Mouse (Mus musculus) ES-E14 (cell line): ENCODE results near the gene Disc1. TPM values are rescaled to one million over a fixed set of nuclear protein-coding genes. Genes with fewer than 3 reads are reported as not detected.

Source experiments
- DNase-seq: peaks from one replicate; pipeline ENCODE4 v3.0.0-alpha.2; 2013; ENCODE audit warnings: low read depth, low spot score
- H3K27ac ChIP-seq: 2 replicates; pipeline ENCODE4 v1.5.1; 2012; ENCODE audit warnings: low read depth, mild to moderate bottlenecking, low read length, moderate library complexity, mixed read lengths; ENCODE audit not compliant: poor library complexity, insufficient read depth, severe bottlenecking
- H3K36me3 ChIP-seq: 2 replicates; pipeline ENCODE4 v1.6.1; 2012; ENCODE audit warnings: mild to moderate bottlenecking, low read length, moderate library complexity, mixed read lengths; ENCODE audit not compliant: control insufficient read depth, poor library complexity, insufficient read depth, severe bottlenecking
- H3K4me1 ChIP-seq, 2 experiments: fragments of 150-350 bp in 1 of 2; sonication (generic) in 1 of 2; 2 replicates each; pipeline ENCODE4 v1.6.1; 2012; ENCODE audit warnings: low read length in 2 of 2, mild to moderate bottlenecking in 1 of 2, mixed read lengths in 1 of 2; ENCODE audit not compliant: control insufficient read depth in 2 of 2, insufficient read depth in 2 of 2, poor library complexity in 1 of 2
- H3K4me3 ChIP-seq, 2 experiments: fragments of 150-350 bp in 1 of 2; sonication (generic) in 1 of 2; 2 replicates each; pipeline ENCODE4 v1.5.1; 2012; ENCODE audit warnings: low read length in 2 of 2, low read depth in 1 of 2, mild to moderate bottlenecking in 1 of 2, mixed read lengths in 1 of 2; ENCODE audit not compliant: insufficient read depth in 1 of 2, poor library complexity in 1 of 2, severe bottlenecking in 1 of 2
- H3K9ac ChIP-seq: 2 replicates; pipeline ENCODE4 v1.6.1; 2012; ENCODE audit warnings: low read depth, mild to moderate bottlenecking, low read length, mixed read lengths; ENCODE audit not compliant: poor library complexity, insufficient read depth, severe bottlenecking
- H3K9me3 ChIP-seq: fragments of 150-350 bp; sonication (generic); 2 replicates; pipeline ENCODE4 v1.6.1; 2012; ENCODE audit warnings: low read depth, mild to moderate bottlenecking, low read length; ENCODE audit not compliant: control insufficient read depth, insufficient read depth
- CHD2 ChIP-seq: IDR thresholded peaks from 2 replicates; pipeline ENCODE4 v1.6.1; 2014; ENCODE audit warnings: mild to moderate bottlenecking, low read depth, low read length, inconsistent platforms
- HCFC1 ChIP-seq: IDR thresholded peaks from 2 replicates; pipeline ENCODE4 v1.6.1; 2012; ENCODE audit warnings: low read length, inconsistent platforms, borderline replicate concordance; ENCODE audit not compliant: insufficient read depth
- MAFK ChIP-seq: IDR thresholded peaks from 2 replicates; pipeline ENCODE4 v1.6.1; 2014; ENCODE audit warnings: mild to moderate bottlenecking, low read depth, low read length, inconsistent platforms; ENCODE audit not compliant: insufficient read depth
- ZC3H11A ChIP-seq: IDR thresholded peaks from 2 replicates; pipeline ENCODE4 v1.6.1; 2012; ENCODE audit warnings: low read depth, mild to moderate bottlenecking, inconsistent platforms, low read length, borderline replicate concordance
- ZNF384 ChIP-seq: IDR thresholded peaks from 2 replicates; pipeline ENCODE4 v1.6.1; 2012; ENCODE audit warnings: low read depth, low read length, inconsistent platforms
- in situ Hi-C, 2 experiments: fragments of 600-800 bp; cut with MboI; formaldehyde crosslinking; loops; one replicate each; pipeline ENCODE4 v1.15.1; 2025; ENCODE audit warnings: low sequenced_read_pairs in 2 of 2, inconsistent platforms in 1 of 2; ENCODE audit not compliant: unreplicated experiment in 2 of 2
- total RNA-seq: library from RNA; depleted of rRNA; stranded (reverse); fragments of 300-350 nt; gene quantifications from 2 replicates; pipeline ENCODE4 v1.2.3, GENCODE M21; 2012

Gene Disc1
- total RNA-seq, 1 experiment = 2.7 TPM

DNA sequence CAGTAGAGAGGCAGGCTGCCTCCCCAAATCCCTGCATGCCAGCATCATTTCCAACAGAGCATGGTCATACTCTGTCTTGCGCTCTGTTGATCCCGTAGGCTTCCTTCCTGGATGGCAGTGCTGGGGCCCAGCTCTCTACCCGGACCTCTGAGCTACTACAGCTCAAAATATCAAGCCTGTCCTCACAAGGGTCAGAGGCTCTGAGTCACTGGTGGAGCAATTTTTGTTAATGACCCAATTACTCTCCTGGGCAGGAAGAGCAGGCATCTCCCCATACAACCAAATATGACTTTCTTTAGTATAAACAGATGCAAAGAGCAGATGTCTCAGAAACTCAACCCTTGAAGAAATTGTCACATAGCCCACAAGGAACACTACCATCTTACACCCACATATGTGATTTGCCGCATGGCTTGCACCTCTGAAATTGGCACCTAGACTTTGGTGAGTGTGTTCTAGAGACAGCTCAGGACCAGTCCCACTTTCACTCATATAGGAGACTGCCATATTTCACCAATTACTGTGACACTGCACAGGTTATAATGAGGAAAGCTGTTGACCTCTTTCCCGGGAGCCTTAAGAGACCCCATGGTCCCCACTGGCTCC lies 176.6 kb downstream of the Disc1 start:
- TF ChIP-seq ZNF384 = no peak
- TF ChIP-seq HCFC1 = no peak
- TF ChIP-seq CHD2 = no peak
- TF ChIP-seq ZC3H11A = no peak
- TF ChIP-seq MAFK = no peak
- Histone ChIP-seq H3K36me3 (no peaks in the 10 kb centered on the region), H3K4me1 (no peaks in the 10 kb centered on the region), H3K27ac (no peak overlapping the region), H3K9ac (no peak overlapping the region), H3K9me3 (no peaks in the 10 kb centered on the region), H3K4me3 (no peak overlapping the region)
- in situ Hi-C loops = no loop called here
- no peak for DNase-seq

DNA sequence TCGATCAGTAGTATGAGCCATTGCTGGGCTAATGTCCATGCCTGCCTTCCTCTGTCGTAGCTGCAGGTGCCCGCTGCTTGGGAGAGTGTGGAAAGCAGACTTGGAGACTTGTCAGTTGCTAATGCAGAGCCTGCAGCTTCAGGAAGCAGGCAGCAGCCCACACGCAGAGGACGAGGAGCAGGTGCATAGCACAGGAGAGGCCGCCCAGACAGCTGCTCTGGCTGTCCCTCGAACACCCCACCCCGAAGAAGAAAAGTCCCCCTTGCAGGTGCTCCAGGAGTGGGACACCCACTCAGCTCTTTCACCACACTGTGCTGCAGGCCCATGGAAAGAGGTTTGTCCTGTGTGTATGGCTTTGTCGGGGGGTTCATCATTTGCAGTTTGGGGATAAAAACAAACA lies 178.7 kb downstream of the Disc1 start:
- DNase-seq = no peak
- in situ Hi-C loops = no loop called here
- no peaks in the 10 kb centered on the region for H3K4me1 ChIP-seq
- H3K27ac ChIP-seq = no peak overlapping the region
- no peak for TF ChIP-seq MAFK
- no peak for TF ChIP-seq HCFC1
- TF ChIP-seq ZNF384 = no peak
- no peak for TF ChIP-seq CHD2
- no peak for TF ChIP-seq ZC3H11A
- no peaks in the 10 kb centered on the region for H3K36me3 ChIP-seq
- no peak overlapping the region for H3K9ac ChIP-seq
- H3K9me3 ChIP-seq = no peaks in the 10 kb centered on the region
- no peak overlapping the region for H3K4me3 ChIP-seq

DNA sequence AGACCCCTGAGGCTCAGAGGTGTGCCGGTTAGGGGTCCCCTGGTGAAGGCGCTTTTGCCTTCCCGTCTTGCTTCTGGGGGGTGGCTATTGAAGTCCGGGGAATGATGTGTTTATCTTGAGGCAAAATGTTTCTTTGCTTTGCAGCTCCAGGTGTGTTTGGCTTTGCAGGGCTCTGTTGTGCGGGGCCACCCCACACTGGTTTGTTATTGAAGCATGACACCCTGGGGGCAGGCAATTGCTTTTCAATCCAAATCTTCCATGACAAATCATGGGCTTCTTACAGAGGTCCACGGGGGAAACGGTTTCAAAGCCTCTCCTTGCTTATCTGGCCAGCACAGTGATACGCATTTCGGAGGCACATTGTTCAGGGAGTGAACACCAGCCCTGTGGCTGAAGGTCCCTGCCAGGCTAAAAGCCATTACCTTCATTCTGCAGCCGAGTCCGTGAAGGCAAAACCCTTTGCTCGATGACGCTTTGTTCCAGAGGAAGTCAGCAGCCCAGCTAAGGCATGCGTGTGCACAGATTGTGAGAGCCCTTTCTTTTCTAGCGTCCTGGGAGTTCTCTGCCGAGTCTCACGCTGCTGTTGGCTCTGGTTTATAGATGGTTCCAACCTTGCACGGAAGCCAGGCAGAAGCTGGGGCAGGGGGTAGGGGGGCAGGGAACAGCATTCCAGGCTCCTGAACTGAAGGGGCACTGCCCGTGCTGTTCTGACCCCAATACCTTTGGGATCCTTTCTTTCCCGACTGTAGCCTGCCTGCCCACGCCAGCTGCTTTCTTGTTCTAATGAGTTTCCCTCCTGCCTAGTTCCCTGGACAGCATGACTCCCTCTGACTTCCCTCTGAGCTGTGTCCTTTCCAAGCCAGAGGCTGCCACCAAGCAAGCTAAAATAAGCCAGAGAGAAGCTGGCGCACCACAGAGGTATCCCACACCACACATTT lies 182.2 kb downstream of the Disc1 start:
- TF ChIP-seq ZC3H11A (no peak), HCFC1 (no peak), CHD2 (no peak), ZNF384 (no peak), MAFK (no peak)
- no peaks in the 10 kb centered on the region for H3K36me3 ChIP-seq
- DNase-seq = no peak
- H3K4me3 ChIP-seq = no peak overlapping the region
- H3K27ac ChIP-seq = no peak overlapping the region
- no peaks in the 10 kb centered on the region for H3K9me3 ChIP-seq
- H3K4me1 ChIP-seq = no peaks in the 10 kb centered on the region
- in situ Hi-C loops = no loop called here
- no peak overlapping the region for H3K9ac ChIP-seq

GRCm38 (mm10) chr8:125240763-125241162 lies 186.8 kb downstream of the Disc1 start:
- H3K27ac ChIP-seq = no peak overlapping the region
- H3K4me3 ChIP-seq = no peak overlapping the region
- no peaks in the 10 kb centered on the region for H3K36me3 ChIP-seq
- no peaks in the 10 kb centered on the region for H3K9me3 ChIP-seq
- in situ Hi-C loops = no loop called here
- no peaks in the 10 kb centered on the region; a peak in 1 of 4 replicates for H3K4me1 ChIP-seq
- TF ChIP-seq HCFC1 (no peak), ZNF384 (no peak), ZC3H11A (no peak), MAFK (no peak), CHD2 (no peak)
- H3K9ac ChIP-seq = no peak overlapping the region
- DNase-seq = no peak
